Mouse (Mus musculus): ENCODE measurements around the gene Adgrv1. TPM values are rescaled to one million over a fixed set of nuclear protein-coding genes. Genes with fewer than 3 reads are reported as not detected.

Gene Adgrv1
- polyA plus RNA-seq, 1 experiment = 0.56 TPM

GRCm38 (mm10) chr13:81424002-81424401 lies 209.0 kb downstream of the Adgrv1 start:
- H3K27me3 ChIP-seq (replicated peaks; ENCODE audit: control insufficient read depth, insufficient read depth, low read length) = no peaks in the 10 kb centered on the region
- no peak for TF ChIP-seq POLR2A (IDR thresholded peaks at IDR 0.05; ENCODE audit: low read depth, low read length)
- 58% methylated on average over 4 of the region's 4 CpGs for WGBS

DNA sequence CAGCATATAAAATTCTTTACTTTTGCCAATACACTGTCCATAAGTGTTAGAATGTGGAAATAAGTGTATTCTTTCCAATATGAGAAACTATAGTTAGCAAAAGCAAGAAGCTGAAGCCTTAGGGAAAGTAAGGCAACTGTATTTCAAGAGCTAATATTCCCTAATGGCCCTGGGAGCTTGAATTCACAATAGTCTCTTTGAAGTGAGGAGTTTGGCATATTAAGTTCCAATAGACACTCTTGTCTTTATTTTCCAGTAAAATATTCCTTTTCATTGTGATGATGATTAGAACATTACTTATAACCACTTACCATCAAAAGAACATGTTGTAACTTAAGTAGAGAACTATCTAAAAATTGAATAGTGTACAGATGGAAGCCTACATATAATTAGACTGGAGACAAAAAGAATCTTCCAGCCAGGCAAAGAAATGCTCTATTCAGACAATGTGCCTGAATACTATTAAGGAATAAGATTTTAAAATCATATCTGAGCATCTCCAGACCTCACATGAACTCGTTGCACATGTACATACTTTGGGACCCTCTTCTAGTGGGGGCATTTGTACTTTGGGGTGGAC lies 225.0 kb downstream of the Adgrv1 start:
- DNase-seq = no peak
- TF ChIP-seq POLR2A (IDR thresholded peaks at IDR 0.05; ENCODE audit: low read depth, low read length) (no peak), CTCF (conservative IDR thresholded peaks at IDR 0.05; ENCODE audit: insufficient read depth, insufficient read length, low read depth, low read length) (no peak)
- H3K27me3 ChIP-seq (replicated peaks; ENCODE audit: control insufficient read depth, insufficient read depth, low read length) = no peaks in the 10 kb centered on the region
- no peaks in the 10 kb centered on the region for H3K4me1 ChIP-seq (ENCODE audit: control insufficient read depth, insufficient read depth, low read length)
- no peak overlapping the region for H3K27ac ChIP-seq (ENCODE audit: insufficient read depth, low read depth, low read length)
- H3K4me3 ChIP-seq (ENCODE audit: insufficient read depth, low read depth, low read length) = no peak overlapping the region
- 79% methylated on average over 1 of the region's 1 CpGs for WGBS
- H3K36me3 ChIP-seq (ENCODE audit: control insufficient read depth, insufficient read depth, low read length) = no peaks in the 10 kb centered on the region

More at GRCm38 (mm10) chr13:81424002-81424401, 209.0 kb downstream of the Adgrv1 start:
- Histone ChIP-seq H3K36me3 (ENCODE audit: control insufficient read depth, insufficient read depth, low read length) (no peaks in the 10 kb centered on the region), H3K27ac (ENCODE audit: insufficient read depth, low read depth, low read length) (no peak overlapping the region), H3K4me3 (ENCODE audit: insufficient read depth, low read depth, low read length) (no peak overlapping the region), H3K4me1 (ENCODE audit: control insufficient read depth, insufficient read depth, low read length) (no peaks in the 10 kb centered on the region)
- DNase-seq = no peak

GRCm38 (mm10) chr13:81402826-81403225 lies 230.1 kb downstream of the Adgrv1 start:
- Histone ChIP-seq H3K4me3 (ENCODE audit: insufficient read depth, low read depth, low read length) (no peak overlapping the region), H3K4me1 (ENCODE audit: control insufficient read depth, insufficient read depth, low read length) (no peaks in the 10 kb centered on the region), H3K27me3 (replicated peaks; ENCODE audit: control insufficient read depth, insufficient read depth, low read length) (no peaks in the 10 kb centered on the region), H3K36me3 (ENCODE audit: control insufficient read depth, insufficient read depth, low read length) (no peaks in the 10 kb centered on the region), H3K27ac (ENCODE audit: insufficient read depth, low read depth, low read length) (no peak overlapping the region)
- 68% methylated on average over 3 of the region's 3 CpGs for WGBS
- peak; percentile 80 for DNase-seq
- TF ChIP-seq CTCF (conservative IDR thresholded peaks at IDR 0.05; ENCODE audit: insufficient read depth, insufficient read length, low read depth, low read length) (no peak), POLR2A (IDR thresholded peaks at IDR 0.05; ENCODE audit: low read depth, low read length) (no peak)

GRCm38 (mm10) chr13:81402191-81402590 lies 230.8 kb downstream of the Adgrv1 start:
- no peaks in the 10 kb centered on the region for H3K36me3 ChIP-seq (ENCODE audit: control insufficient read depth, insufficient read depth, low read length)
- H3K27ac ChIP-seq (ENCODE audit: insufficient read depth, low read depth, low read length) = no peak overlapping the region
- no peaks in the 10 kb centered on the region for H3K27me3 ChIP-seq (replicated peaks; ENCODE audit: control insufficient read depth, insufficient read depth, low read length)
- DNase-seq = no peak
- 33% methylated on average over 2 of the region's 2 CpGs for WGBS
- TF ChIP-seq POLR2A (IDR thresholded peaks at IDR 0.05; ENCODE audit: low read depth, low read length) = no peak
- H3K4me1 ChIP-seq (ENCODE audit: control insufficient read depth, insufficient read depth, low read length) = no peaks in the 10 kb centered on the region
- H3K4me3 ChIP-seq (ENCODE audit: insufficient read depth, low read depth, low read length) = no peak overlapping the region

DNA sequence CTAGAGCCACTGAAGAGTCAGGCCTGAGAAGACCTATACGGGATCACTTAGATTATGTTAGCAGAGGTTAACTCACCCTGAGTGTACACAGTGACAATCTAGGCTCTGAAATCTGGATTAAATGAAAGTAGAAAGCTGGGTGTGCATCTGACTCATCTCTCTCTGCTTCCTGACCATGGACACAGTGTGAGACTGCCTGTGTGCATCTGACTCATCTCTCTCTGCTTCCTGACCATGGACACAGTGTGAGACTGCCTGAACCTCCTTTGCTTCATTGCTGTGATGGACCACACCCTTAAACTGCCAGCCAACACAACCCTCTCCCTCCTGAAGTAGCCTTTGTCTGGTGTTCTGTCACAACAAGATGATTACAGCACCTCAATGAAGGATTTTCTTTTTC lies 231.2 kb downstream of the Adgrv1 start:
- Histone ChIP-seq H3K27ac (ENCODE audit: insufficient read depth, low read depth, low read length) (no peak overlapping the region), H3K4me3 (ENCODE audit: insufficient read depth, low read depth, low read length) (no peak overlapping the region), H3K36me3 (ENCODE audit: control insufficient read depth, insufficient read depth, low read length) (no peaks in the 10 kb centered on the region), H3K27me3 (replicated peaks; ENCODE audit: control insufficient read depth, insufficient read depth, low read length) (no peaks in the 10 kb centered on the region), H3K4me1 (ENCODE audit: control insufficient read depth, insufficient read depth, low read length) (no peaks in the 10 kb centered on the region)
- DNase-seq = no peak
- WGBS = 94% methylated on average over 1 of the region's 1 CpGs
- TF ChIP-seq CTCF (conservative IDR thresholded peaks at IDR 0.05; ENCODE audit: insufficient read depth, insufficient read length, low read depth, low read length) = no peak
- TF ChIP-seq POLR2A (IDR thresholded peaks at IDR 0.05; ENCODE audit: low read depth, low read length) = no peak

DNA sequence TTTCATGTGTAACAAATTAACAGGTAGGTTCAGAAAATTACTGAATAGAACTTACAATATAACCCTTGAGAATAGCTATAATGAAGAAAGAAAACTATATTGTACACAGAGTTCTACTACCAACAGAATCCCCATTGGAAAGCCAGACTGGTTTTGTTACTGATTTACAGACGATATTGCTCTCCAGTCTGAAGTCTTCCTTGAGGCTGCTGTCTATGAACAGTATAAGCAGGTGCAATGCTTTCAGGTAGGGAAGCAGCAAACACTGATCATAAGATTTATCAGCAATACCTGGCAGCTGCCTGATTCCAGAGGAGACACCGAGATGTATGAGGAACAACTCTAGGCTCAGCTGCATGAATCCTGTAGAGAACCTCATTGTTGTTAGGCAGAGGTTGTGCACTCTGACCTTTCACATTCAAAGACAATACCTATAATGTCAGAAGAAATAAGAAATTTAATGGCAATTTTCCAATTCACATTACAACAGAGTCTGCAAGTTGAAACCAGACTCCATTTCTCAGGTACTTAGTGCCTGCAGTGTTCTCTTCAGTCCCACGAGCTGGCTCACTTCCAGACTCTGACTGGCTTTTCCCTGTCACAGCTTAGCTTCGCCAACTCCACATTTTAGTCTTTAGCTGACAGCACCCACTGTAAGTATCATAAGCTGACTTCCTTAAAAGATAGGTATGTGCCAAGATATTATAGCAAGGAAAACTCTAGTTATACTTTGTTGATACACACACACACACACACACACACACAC lies 247.2 kb downstream of the Adgrv1 start:
- peak; percentile 67 for DNase-seq
- 30% methylated on average over 4 of the region's 4 CpGs for WGBS
- TF ChIP-seq POLR2A (IDR thresholded peaks at IDR 0.05; ENCODE audit: low read depth, low read length) (no peak), CTCF (conservative IDR thresholded peaks at IDR 0.05; ENCODE audit: insufficient read depth, insufficient read length, low read depth, low read length) (no peak)

DNA sequence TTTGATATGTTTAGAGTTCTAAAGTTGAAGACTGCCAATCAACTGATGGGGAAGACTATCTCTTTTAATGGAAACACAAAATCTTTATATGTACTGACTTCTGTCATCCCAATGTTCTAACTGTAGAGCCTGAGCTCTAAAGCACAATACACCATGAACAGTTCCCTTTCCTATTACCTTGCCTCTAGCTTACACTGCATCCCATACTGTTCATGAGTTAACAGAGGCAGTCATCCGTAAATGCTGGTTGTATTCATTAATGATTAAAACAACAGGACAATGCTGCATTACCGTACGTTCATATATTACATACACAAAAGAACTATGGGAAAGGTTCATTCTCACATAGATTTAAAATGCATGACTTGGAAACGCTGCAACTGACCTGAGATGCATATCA lies 251.1 kb downstream of the Adgrv1 start:
- peaks cover 5% of the 10 kb centered on the region; the same call in 1 of the 2 replicates for H3K4me1 ChIP-seq (ENCODE audit: control insufficient read depth, insufficient read depth, low read length)
- H3K36me3 ChIP-seq (ENCODE audit: control insufficient read depth, insufficient read depth, low read length) = no peaks in the 10 kb centered on the region
- H3K4me3 ChIP-seq (ENCODE audit: insufficient read depth, low read depth, low read length) = no peak overlapping the region
- no peaks in the 10 kb centered on the region for H3K27me3 ChIP-seq (replicated peaks; ENCODE audit: control insufficient read depth, insufficient read depth, low read length)
- 40% methylated on average over 4 of the region's 4 CpGs for WGBS
- no peak for TF ChIP-seq POLR2A (IDR thresholded peaks at IDR 0.05; ENCODE audit: low read depth, low read length)
- no peak for TF ChIP-seq CTCF (conservative IDR thresholded peaks at IDR 0.05; ENCODE audit: insufficient read depth, insufficient read length, low read depth, low read length)
- no peak overlapping the region for H3K27ac ChIP-seq (ENCODE audit: insufficient read depth, low read depth, low read length)
- no peak for DNase-seq

More for the DNA sequence above, 247.2 kb downstream of the Adgrv1 start:
- no peak overlapping the region for H3K4me3 ChIP-seq (ENCODE audit: insufficient read depth, low read depth, low read length)
- H3K27me3 ChIP-seq (replicated peaks; ENCODE audit: control insufficient read depth, insufficient read depth, low read length) = no peaks in the 10 kb centered on the region
- H3K27ac ChIP-seq (ENCODE audit: insufficient read depth, low read depth, low read length) = no peak overlapping the region
- H3K36me3 ChIP-seq (ENCODE audit: control insufficient read depth, insufficient read depth, low read length) = no peaks in the 10 kb centered on the region
- H3K4me1 ChIP-seq (ENCODE audit: control insufficient read depth, insufficient read depth, low read length) = peaks cover 5% of the 10 kb centered on the region; the same call in 1 of the 2 replicates

Data from kidney, adult 2 months (tissue).